Mouse (Mus musculus): ENCODE results near the gene Wipf3. TPM values are rescaled to one million over a fixed set of nuclear protein-coding genes. Genes with fewer than 3 reads are reported as not detected.
A peak's percentile ranks its signal among the peaks of the same experiment; 100 is the strongest.

Wipf3 gene
- total RNA-seq (2014; fragmentation: Nextera tagmentation) (not detected in 2 replicates), total RNA-seq (2017) (not detected in 2 replicates)

- peak; percentile 55 for ATAC-seq (replicated peaks; ENCODE audit: low FRiP score, low TSS enrichment, poor library complexity, severe bottlenecking)
Measured at GRCm38 (mm10) chr6:54429447-54430194, at the start of gene Wipf3. Wipf3 (plus strand) TSS chr6:54429603.

- no peak for ATAC-seq (replicated peaks; ENCODE audit: low FRiP score, low TSS enrichment, poor library complexity, severe bottlenecking)
Measured at GRCm38 (mm10) chr6:54382636-54383035, 46.8 kb upstream of the Wipf3 start.

GRCm38 (mm10) chr6:54383893-54384524, 45.4 kb upstream of the Wipf3 start:
- ATAC-seq (replicated peaks; ENCODE audit: low FRiP score, low TSS enrichment, poor library complexity, severe bottlenecking), result no peak

- no peak for ATAC-seq (replicated peaks; ENCODE audit: low FRiP score, low TSS enrichment, poor library complexity, severe bottlenecking)
Measured at GRCm38 (mm10) chr6:54384777-54385176, 44.6 kb upstream of the Wipf3 start.

- no peak for ATAC-seq (replicated peaks; ENCODE audit: low FRiP score, low TSS enrichment, poor library complexity, severe bottlenecking)
Measured at GRCm38 (mm10) chr6:54386429-54386828, 43.0 kb upstream of the Wipf3 start.

GRCm38 (mm10) chr6:54387044-54387443, 42.4 kb upstream of the Wipf3 start:
- ATAC-seq (replicated peaks; ENCODE audit: low FRiP score, low TSS enrichment, poor library complexity, severe bottlenecking), result no peak

GRCm38 (mm10) chr6:54387751-54388150, 41.7 kb upstream of the Wipf3 start:
- ATAC-seq (replicated peaks; ENCODE audit: low FRiP score, low TSS enrichment, poor library complexity, severe bottlenecking), result no peak

GRCm38 (mm10) chr6:54388690-54389275, 40.6 kb upstream of the Wipf3 start:
- no peak for ATAC-seq (replicated peaks; ENCODE audit: low FRiP score, low TSS enrichment, poor library complexity, severe bottlenecking)

- no peak for ATAC-seq (replicated peaks; ENCODE audit: low FRiP score, low TSS enrichment, poor library complexity, severe bottlenecking)
Measured at GRCm38 (mm10) chr6:54391765-54392164, 37.6 kb upstream of the Wipf3 start.

GRCm38 (mm10) chr6:54393886-54394285, 35.5 kb upstream of the Wipf3 start:
- no peak for ATAC-seq (replicated peaks; ENCODE audit: low FRiP score, low TSS enrichment, poor library complexity, severe bottlenecking)

GRCm38 (mm10) chr6:54399194-54399923, 30.0 kb upstream of the Wipf3 start:
- ATAC-seq (replicated peaks; ENCODE audit: low FRiP score, low TSS enrichment, poor library complexity, severe bottlenecking), result no peak

- no peak for ATAC-seq (replicated peaks; ENCODE audit: low FRiP score, low TSS enrichment, poor library complexity, severe bottlenecking)
Measured at GRCm38 (mm10) chr6:54401503-54401902, 27.9 kb upstream of the Wipf3 start.

GRCm38 (mm10) chr6:54404916-54405315, 24.5 kb upstream of the Wipf3 start:
- ATAC-seq (replicated peaks; ENCODE audit: low FRiP score, low TSS enrichment, poor library complexity, severe bottlenecking), result no peak

- ATAC-seq (replicated peaks; ENCODE audit: low FRiP score, low TSS enrichment, poor library complexity, severe bottlenecking), result no peak
Measured at GRCm38 (mm10) chr6:54406116-54406515, 23.3 kb upstream of the Wipf3 start.

GRCm38 (mm10) chr6:54409271-54409670, 20.1 kb upstream of the Wipf3 start:
- no peak for ATAC-seq (replicated peaks; ENCODE audit: low FRiP score, low TSS enrichment, poor library complexity, severe bottlenecking)

GRCm38 (mm10) chr6:54410451-54410850, 19.0 kb upstream of the Wipf3 start:
- no peak for ATAC-seq (replicated peaks; ENCODE audit: low FRiP score, low TSS enrichment, poor library complexity, severe bottlenecking)

GRCm38 (mm10) chr6:54411591-54411990, 17.8 kb upstream of the Wipf3 start:
- ATAC-seq (replicated peaks; ENCODE audit: low FRiP score, low TSS enrichment, poor library complexity, severe bottlenecking), result no peak

GRCm38 (mm10) chr6:54412879-54413278, 16.5 kb upstream of the Wipf3 start:
- ATAC-seq (replicated peaks; ENCODE audit: low FRiP score, low TSS enrichment, poor library complexity, severe bottlenecking), result no peak

- ATAC-seq (replicated peaks; ENCODE audit: low FRiP score, low TSS enrichment, poor library complexity, severe bottlenecking), result no peak
Measured at GRCm38 (mm10) chr6:54425230-54425629, 4.2 kb upstream of the Wipf3 start.

- ATAC-seq (replicated peaks; ENCODE audit: low FRiP score, low TSS enrichment, poor library complexity, severe bottlenecking), result no peak
Measured at GRCm38 (mm10) chr6:54428850-54429446, 455 bp upstream of the Wipf3 start.

Measured in megakaryocyte-erythroid progenitor cell, adult 5-6 weeks (primary cell).